Mouse (Mus musculus) CH12.LX (cell line): ENCODE measurements around the gene Gm37240. TPM values are rescaled to one million over a fixed set of nuclear protein-coding genes. Genes with fewer than 3 reads are reported as not detected.

Experiments
- DNase-seq: peaks from one replicate; pipeline ENCODE4 v3.0.0-alpha.2; 2013; ENCODE audit errors: extremely low read depth
- H3K27ac ChIP-seq: 2 replicates; pipeline ENCODE4 v1.5.1; 2012; ENCODE audit warnings: low read depth, mild to moderate bottlenecking, control low read depth, moderate library complexity; ENCODE audit not compliant: insufficient read depth
- H3K27me3 ChIP-seq: replicated peaks from 2 replicates; pipeline ENCODE3; 2012; ENCODE audit warnings: inconsistent platforms
- H3K36me3 ChIP-seq, 2 experiments: replicated peaks in 1 of 2; 2 replicates each; pipeline versions ENCODE3 to v1.6.1; 2012; ENCODE audit warnings: inconsistent platforms in 1 of 2, low read length in 1 of 2, mild to moderate bottlenecking in 1 of 2, mixed read lengths in 1 of 2, moderate library complexity in 1 of 2; ENCODE audit not compliant: control insufficient read depth in 1 of 2, insufficient read depth in 1 of 2
- H3K4me1 ChIP-seq, 2 experiments: 2 replicates each; pipeline ENCODE4 v1.6.1; 2012; ENCODE audit warnings: inconsistent platforms in 1 of 2, moderate library complexity in 1 of 2; ENCODE audit not compliant: insufficient read depth in 2 of 2, control insufficient read depth in 1 of 2
- H3K4me2 ChIP-seq: 2 replicates; pipeline ENCODE4 v1.6.1; 2012; ENCODE audit warnings: low read depth, mild to moderate bottlenecking, control low read depth; ENCODE audit not compliant: poor library complexity, insufficient read depth, severe bottlenecking
- H3K4me3 ChIP-seq, 3 experiments: fragments of 150-350 bp in 1 of 3; sonication (generic) in 1 of 3; replicated peaks in 1 of 3; 2 replicates each; pipeline versions ENCODE3 to v1.5.1; 2011 to 2012; ENCODE audit warnings: low read depth in 2 of 3, low read length in 2 of 3, mild to moderate bottlenecking in 2 of 3, moderate library complexity in 2 of 3, control low read depth in 1 of 3, improper control_type of control experiment in 1 of 3, inconsistent platforms in 1 of 3, mixed read lengths in 1 of 3; ENCODE audit not compliant: poor library complexity in 1 of 3
- H3K79me2 ChIP-seq: replicated peaks from 2 replicates; pipeline ENCODE4 v1.6.1; 2012; ENCODE audit warnings: mild to moderate bottlenecking, moderate library complexity; ENCODE audit not compliant: control insufficient read depth, poor library complexity, insufficient read depth, severe bottlenecking; ENCODE audit errors: extremely low read depth
- H3K9ac ChIP-seq: 2 replicates; pipeline ENCODE4 v1.6.1; 2012; ENCODE audit warnings: low read depth, mild to moderate bottlenecking, control low read depth, moderate library complexity; ENCODE audit not compliant: insufficient read depth
- H3K9me3 ChIP-seq: replicated peaks from 2 replicates; pipeline ENCODE3; 2012; ENCODE audit warnings: low read length, inconsistent platforms, mixed read lengths
- CHD1 ChIP-seq: IDR thresholded peaks from 2 replicates; pipeline ENCODE4 v1.6.1; 2012; ENCODE audit warnings: low read depth, low read length, improper control_type of control experiment, inconsistent platforms
- CTCF ChIP-seq, 2 experiments: IDR thresholded peaks in 1 of 2; conservative IDR thresholded peaks in 1 of 2; 2 replicates each; pipeline ENCODE4 v1.5.1; 2011 to 2012; ENCODE audit warnings: low read depth in 2 of 2, low read length in 2 of 2, improper control_type of control experiment in 1 of 2, inconsistent platforms in 1 of 2, mild to moderate bottlenecking in 1 of 2, moderate library complexity in 1 of 2
- E2F4 ChIP-seq: IDR thresholded peaks from 2 replicates; pipeline ENCODE4 v1.6.1; 2011; ENCODE audit warnings: low read depth, low read length, improper control_type of control experiment; ENCODE audit not compliant: insufficient replicate concordance
- HCFC1 ChIP-seq: IDR thresholded peaks from 2 replicates; pipeline ENCODE4 v1.6.1; 2012; ENCODE audit warnings: low read depth, mild to moderate bottlenecking, inconsistent platforms, low read length, improper control_type of control experiment
- IRF4 ChIP-seq: IDR thresholded peaks from 2 replicates; pipeline ENCODE4 v1.6.1; 2014; ENCODE audit warnings: low read depth, mild to moderate bottlenecking, inconsistent platforms, low read length, improper control_type of control experiment
- JUN ChIP-seq: IDR thresholded peaks from 2 replicates; pipeline ENCODE4 v1.6.1; 2011; ENCODE audit warnings: low read depth, mild to moderate bottlenecking, low read length, improper control_type of control experiment, moderate library complexity; ENCODE audit not compliant: insufficient read depth
- MAX ChIP-seq: IDR thresholded peaks from 2 replicates; pipeline ENCODE4 v1.6.1; 2011; ENCODE audit warnings: low read length, improper control_type of control experiment
- MAZ ChIP-seq: IDR thresholded peaks from 2 replicates; pipeline ENCODE4 v1.6.1; 2012; ENCODE audit warnings: low read depth, mild to moderate bottlenecking, inconsistent platforms, low read length, improper control_type of control experiment, moderate library complexity
- MYC ChIP-seq: IDR thresholded peaks from 2 replicates; pipeline ENCODE4 v1.6.1; 2011; ENCODE audit warnings: low read depth, mild to moderate bottlenecking, improper control_type of control experiment, low read length
- NELFE ChIP-seq: IDR thresholded peaks from 2 replicates; pipeline ENCODE4 v1.6.1; 2011; ENCODE audit warnings: low read depth, low read length, improper control_type of control experiment
- NRF1 ChIP-seq: IDR thresholded peaks from 2 replicates; pipeline ENCODE4 v1.6.1; 2014; ENCODE audit warnings: low read depth, mild to moderate bottlenecking, inconsistent platforms, low read length, improper control_type of control experiment, moderate library complexity
- PAX5 ChIP-seq: IDR thresholded peaks from 2 replicates; pipeline ENCODE4 v1.6.1; 2012; ENCODE audit warnings: low read length, inconsistent platforms, mixed read lengths
- POLR2AphosphoS2 ChIP-seq: IDR thresholded peaks from 2 replicates; pipeline ENCODE4 v1.6.1; 2011; ENCODE audit warnings: low read depth, low read length, improper control_type of control experiment
- RCOR1 ChIP-seq: conservative IDR thresholded peaks from 2 replicates; pipeline ENCODE4 v1.6.1; 2012; ENCODE audit warnings: low read depth, mild to moderate bottlenecking, inconsistent platforms, low read length, improper control_type of control experiment
- SMC3 ChIP-seq: IDR thresholded peaks from 2 replicates; pipeline ENCODE4 v1.6.1; 2011; ENCODE audit warnings: low read depth, low read length, improper control_type of control experiment
- TCF12 ChIP-seq: IDR thresholded peaks from 2 replicates; pipeline ENCODE4 v1.6.1; 2014; ENCODE audit warnings: low read depth, mild to moderate bottlenecking, inconsistent platforms, low read length, improper control_type of control experiment
- UBTF ChIP-seq: IDR thresholded peaks from 2 replicates; pipeline ENCODE4 v1.6.1; 2012; ENCODE audit warnings: low read depth, mild to moderate bottlenecking, inconsistent platforms, low read length, improper control_type of control experiment, moderate library complexity
- USF2 ChIP-seq: conservative IDR thresholded peaks from 2 replicates; pipeline ENCODE4 v1.6.1; 2011; ENCODE audit warnings: low read depth, low read length, improper control_type of control experiment
- ZC3H11A ChIP-seq: IDR thresholded peaks from 2 replicates; pipeline ENCODE4 v1.6.1; 2012; ENCODE audit warnings: low read depth, mild to moderate bottlenecking, inconsistent platforms, low read length, improper control_type of control experiment
- ZNF384 ChIP-seq: IDR thresholded peaks from 2 replicates; pipeline ENCODE4 v1.6.1; 2012; ENCODE audit warnings: low read depth, low read length, improper control_type of control experiment, inconsistent platforms
- dilution Hi-C: fragments of 300-500 bp; cut with MboI; formaldehyde crosslinking; loops from 2 replicates; pipeline ENCODE4 v1.14.3; 2020; ENCODE audit warnings: low sequenced_read_pairs; ENCODE audit not compliant: extremely low pct_unique_long_range_greater_than_20kb, extremely low pct_ligation_motif_present
- in situ Hi-C: fragments of 300-500 bp; cut with MboI; formaldehyde crosslinking; loops from 3 replicates; pipeline ENCODE4 v1.14.3; 2019; ENCODE audit warnings: low sequenced_read_pairs, low pct_ligation_motif_present, low pct_unique_long_range_greater_than_20kb, mixed read lengths
- polyA plus RNA-seq: library from polyadenylated mRNA; unstranded; fragments of >175 nt; gene quantifications from 2 replicates; pipeline ENCODE4 v1.2.1, GENCODE M21; 2012; ENCODE audit warnings: low read depth; ENCODE audit not compliant: insufficient read length
- total RNA-seq, 2 experiments: library from RNA; depleted of rRNA; stranded (reverse); fragments of 300-350 nt in 1 of 2; fragments of >200 nt in 1 of 2; gene quantifications; 2 replicates each; pipeline ENCODE4 v1.2.3; 2012 to 2014

The Gm37240 gene
- total and polyA plus RNA-seq, 3 experiments, result 0.08 to 0.19 (median 0.14) TPM

GRCm38 (mm10) chr3:85588701-85589100, 298.6 kb downstream of the Gm37240 start:
- H3K27ac ChIP-seq, result no peak overlapping the region
- in situ Hi-C loops, result no loop called here
- no peak for DNase-seq
- no peak for TF ChIP-seq POLR2AphosphoS2
- TF ChIP-seq, all 38 proteins: peak for 0
- Histone ChIP-seq H3K36me3 (peaks cover 18 to 64% of the 10 kb centered on the region in 2 experiments), H3K4me2 (no peak overlapping the region), H3K4me1 (no peaks in the 10 kb centered on the region), H3K79me2 (no peaks in the 10 kb centered on the region; the same call in 1 of the 2 replicates), H3K27me3 (no peaks in the 10 kb centered on the region), H3K9me3 (no peaks in the 10 kb centered on the region), H3K9ac (no peak overlapping the region), H3K4me3 (no peak overlapping the region)
- dilution Hi-C loops, result no loop called here

- H3K79me2 ChIP-seq, result no peaks in the 10 kb centered on the region; the same call in 1 of the 2 replicates
- H3K27me3 ChIP-seq, result no peaks in the 10 kb centered on the region
- dilution Hi-C loops, result no loop called here
- DNase-seq, result no peak
- H3K4me3 ChIP-seq, result no peak overlapping the region
- no peaks in the 10 kb centered on the region for H3K4me1 ChIP-seq
- no peak overlapping the region for H3K27ac ChIP-seq
- no peak overlapping the region for H3K4me2 ChIP-seq
- no peak for TF ChIP-seq CTCF (conservative IDR thresholded peaks at IDR 0.05 in 1 of 2, IDR thresholded peaks at IDR 0.05 in 1 of 2; ENCODE audit: low read depth in 2 of 2, low read length in 2 of 2)
- no peak for TF ChIP-seq USF2
- no peak for TF ChIP-seq CHD1
- no peak for TF ChIP-seq MAX
- TF ChIP-seq ZC3H11A, result no peak
- no peak for TF ChIP-seq PAX5
- TF ChIP-seq NELFE, result no peak
- in situ Hi-C loops, result no loop called here
- no peaks in the 10 kb centered on the region for H3K9me3 ChIP-seq
- H3K9ac ChIP-seq, result no peak overlapping the region
- peaks cover 31 to 77% of the 10 kb centered on the region in 2 experiments for H3K36me3 ChIP-seq
Observed at GRCm38 (mm10) chr3:85584966-85585365, 302.4 kb downstream of the Gm37240 start.

- Histone ChIP-seq H3K4me3 (no peak overlapping the region), H3K9ac (no peak overlapping the region), H3K4me1 (no peaks in the 10 kb centered on the region), H3K36me3 (peaks cover 32 to 68% of the 10 kb centered on the region in 2 experiments), H3K4me2 (no peak overlapping the region), H3K27ac (no peak overlapping the region), H3K79me2 (no peaks in the 10 kb centered on the region), H3K27me3 (no peaks in the 10 kb centered on the region), H3K9me3 (no peaks in the 10 kb centered on the region)
- no peak for DNase-seq
- no peak for TF ChIP-seq SMC3
- no peak for TF ChIP-seq MAX
- TF ChIP-seq POLR2AphosphoS2, result no peak
- TF ChIP-seq ZC3H11A, result no peak
- TF ChIP-seq CHD1, result no peak
- TF ChIP-seq IRF4, result no peak
- no peak for TF ChIP-seq HCFC1
- TF ChIP-seq JUN, result no peak
- no peak for TF ChIP-seq MAZ
- no peak for TF ChIP-seq UBTF
- TF ChIP-seq NRF1, result no peak
- no peak for TF ChIP-seq TCF12
- TF ChIP-seq NELFE, result no peak
- no peak for TF ChIP-seq RCOR1
- no peak for TF ChIP-seq MYC
- TF ChIP-seq ZNF384, result no peak
- no peak for TF ChIP-seq E2F4
- in situ Hi-C loops, result no loop called here
- dilution Hi-C loops, result no loop called here
Observed at GRCm38 (mm10) chr3:85583194-85583593, 304.1 kb downstream of the Gm37240 start.
